Mouse (Mus musculus) liver, embryonic 16.5 days (tissue): Measurements from ENCODE around the gene Tbc1d32. TPM values are rescaled to one million over a fixed set of nuclear protein-coding genes. Genes with fewer than 3 reads are reported as not detected.
"Not testable (repeated sequence)": the region's sequence is repeated elsewhere in the genome, so short reads cannot be mapped to it uniquely, and the experiment has no call there.

Experiments used
- ATAC-seq: fragments of 200-750 bp; cut with Nextera tagmentation; 2 replicates; pipeline ENCODE4 v1.8.0; 2017; ENCODE audit warnings: low read depth, mild to moderate bottlenecking, moderate number of reproducible peaks, moderate library complexity
- H3K27ac ChIP-seq: fragments of 300-500 bp; sonication (generic); 2 replicates; pipeline ENCODE4 v1.5.1; 2014; ENCODE audit warnings: mild to moderate bottlenecking, low read length
- H3K27me3 ChIP-seq: fragments of 300-500 bp; sonication (generic); 2 replicates; pipeline ENCODE4 v1.6.1; 2014; ENCODE audit warnings: low read depth, low read length, mixed read lengths; ENCODE audit not compliant: control insufficient read depth, insufficient read depth
- H3K36me3 ChIP-seq: fragments of 300-500 bp; sonication (generic); 2 replicates; pipeline ENCODE4 v1.6.1; 2014; ENCODE audit warnings: mild to moderate bottlenecking; ENCODE audit not compliant: control insufficient read depth, insufficient read depth
- H3K4me1 ChIP-seq: fragments of 300-500 bp; sonication (generic); 2 replicates; pipeline ENCODE4 v1.6.1; 2014; ENCODE audit warnings: low read depth, low read length, mixed read lengths; ENCODE audit not compliant: control insufficient read depth
- H3K4me2 ChIP-seq: fragments of 300-500 bp; sonication (generic); 2 replicates; pipeline ENCODE4 v1.6.1; 2014; ENCODE audit warnings: low read depth, low read length, mixed read lengths
- H3K4me3 ChIP-seq: fragments of 300-500 bp; sonication (generic); 2 replicates; pipeline ENCODE4 v1.5.1; 2014; ENCODE audit warnings: low read depth, mild to moderate bottlenecking, low read length
- H3K9ac ChIP-seq: fragments of 300-500 bp; sonication (generic); 2 replicates; pipeline ENCODE4 v1.6.1; 2014; ENCODE audit warnings: low read depth, low read length
- H3K9me3 ChIP-seq: fragments of 300-500 bp; sonication (generic); replicated peaks from 2 replicates; pipeline ENCODE4 v1.6.1; 2016; ENCODE audit warnings: low read length; ENCODE audit not compliant: control insufficient read depth
- WGBS: fragments of 180-500 bp; shearing (Covaris S2); extraction: QIAGEN DNeasy Blood & Tissue Kit; methylation state at CpG from one replicate; pipeline ENCODE4 v1.1.7; 2014; ENCODE audit not compliant: insufficient replicate concordance; 5-methylcytosine and 5-hydroxymethylcytosine counted together
- polyA plus RNA-seq: library from polyadenylated mRNA; unstranded; fragments of >200 nt; fragmentation: Nextera tagmentation; extraction: Ambion mirVana; gene quantifications from 2 replicates; pipeline ENCODE4 v1.2.1, GENCODE M21; 2015

Tbc1d32 gene
- polyA plus RNA-seq, 1 experiment from 2014 or later, result 0.35 TPM

- Histone ChIP-seq H3K36me3 (no peaks in the 10 kb centered on the region), H3K27me3 (no peaks in the 10 kb centered on the region), H3K4me2 (no peak overlapping the region), H3K27ac (no peak overlapping the region), H3K4me1 (no peaks in the 10 kb centered on the region), H3K9ac (no peak overlapping the region), H3K9me3 (no peaks in the 10 kb centered on the region; the same call in 1 of the 2 replicates), H3K4me3 (no peak overlapping the region)
- 79% methylated on average over 1 of the region's 1 CpGs for WGBS
- ATAC-seq, result no peak
These were observed 46.8 kb downstream of the Tbc1d32 start for GRCm38 (mm10) chr10:56181727-56182126.

GRCm38 (mm10) chr10:56173184-56173583 is 55.3 kb downstream of the Tbc1d32 start:
- Histone ChIP-seq H3K9ac (no peak overlapping the region), H3K4me3 (no peak overlapping the region), H3K27me3 (no peaks in the 10 kb centered on the region), H3K27ac (no peak overlapping the region), H3K36me3 (no peaks in the 10 kb centered on the region), H3K4me2 (no peak overlapping the region), H3K4me1 (no peaks in the 10 kb centered on the region), H3K9me3 (no peaks in the 10 kb centered on the region)
- WGBS, result 70% methylated on average over 5 of the region's 5 CpGs
- ATAC-seq, result no peak

GRCm38 (mm10) chr10:56167721-56168120 is 60.8 kb downstream of the Tbc1d32 start:
- not testable (repeated sequence) for H3K27me3 ChIP-seq, H3K4me1 ChIP-seq, H3K9me3 ChIP-seq, H3K9ac ChIP-seq, H3K36me3 ChIP-seq, ATAC-seq, H3K27ac ChIP-seq, H3K4me3 ChIP-seq, H3K4me2 ChIP-seq

GRCm38 (mm10) chr10:56165758-56166157 is 62.7 kb downstream of the Tbc1d32 start:
- Histone ChIP-seq H3K4me1 (no peaks in the 10 kb centered on the region), H3K4me3 (no peak overlapping the region), H3K36me3 (no peaks in the 10 kb centered on the region), H3K27me3 (no peaks in the 10 kb centered on the region), H3K9ac (no peak overlapping the region), H3K27ac (no peak overlapping the region), H3K4me2 (no peak overlapping the region), H3K9me3 (no peaks in the 10 kb centered on the region)
- 65% methylated on average over 4 of the region's 4 CpGs for whole genome bisulfite sequencing
- ATAC-seq, result no peak

- Histone ChIP-seq H3K9me3 (no peaks in the 10 kb centered on the region), H3K9ac (no peak overlapping the region), H3K4me1 (no peaks in the 10 kb centered on the region), H3K4me3 (no peak overlapping the region), H3K36me3 (no peaks in the 10 kb centered on the region), H3K27ac (no peak overlapping the region), H3K4me2 (no peak overlapping the region), H3K27me3 (no peaks in the 10 kb centered on the region)
- ATAC-seq, result no peak
- WGBS, result 62% methylated on average over 3 of the region's 3 CpGs
These were observed 64.1 kb downstream of the Tbc1d32 start for GRCm38 (mm10) chr10:56164411-56164810.

DNA sequence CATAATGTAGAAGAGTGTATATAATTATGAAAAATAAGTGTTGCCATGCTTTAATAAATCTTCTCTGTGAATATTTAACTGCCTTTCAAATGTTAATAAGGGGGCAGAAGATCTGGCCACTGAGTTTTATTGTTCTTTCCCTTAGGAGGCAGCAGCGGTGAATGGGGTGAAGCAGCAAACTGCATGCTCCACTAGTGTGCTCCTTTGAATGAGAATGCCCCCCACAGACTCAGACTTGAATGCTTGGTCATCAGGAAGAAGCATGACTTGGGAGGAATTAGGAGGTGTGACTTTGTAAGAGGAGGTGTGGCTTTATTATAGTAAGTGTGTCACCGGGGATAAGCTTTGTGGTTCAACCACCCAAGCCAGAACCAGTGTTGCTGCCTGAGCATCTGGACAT is 69.7 kb downstream of the Tbc1d32 start:
- no peak overlapping the region for H3K9ac ChIP-seq
- WGBS, result 60% methylated on average over 2 of the region's 2 CpGs
- no peaks in the 10 kb centered on the region for H3K27me3 ChIP-seq
- H3K4me2 ChIP-seq, result no peak overlapping the region
- no peak for ATAC-seq
- H3K4me3 ChIP-seq, result no peak overlapping the region
- no peak overlapping the region for H3K27ac ChIP-seq
- no peaks in the 10 kb centered on the region for H3K36me3 ChIP-seq
- H3K4me1 ChIP-seq, result no peaks in the 10 kb centered on the region
- H3K9me3 ChIP-seq, result no peaks in the 10 kb centered on the region

DNA sequence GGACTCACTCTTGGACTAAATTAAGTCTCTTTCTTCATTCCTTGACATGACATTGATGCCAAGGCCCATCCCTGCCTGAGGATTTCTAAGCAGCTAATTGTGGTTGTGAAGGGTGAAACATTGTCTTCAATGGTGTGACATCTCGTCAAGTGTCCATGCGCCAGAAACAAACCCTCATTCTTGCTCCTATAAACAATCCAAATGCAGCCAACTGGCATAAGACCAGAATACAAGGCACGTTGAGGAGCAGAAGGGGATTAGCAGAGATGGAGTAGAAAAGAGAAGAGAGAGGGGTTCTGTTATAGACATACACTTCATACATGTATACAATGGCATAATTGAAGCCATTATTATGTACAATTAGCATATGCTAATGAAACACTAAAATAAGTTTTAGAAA is 70.3 kb downstream of the Tbc1d32 start:
- Histone ChIP-seq H3K9me3 (no peaks in the 10 kb centered on the region), H3K4me1 (no peaks in the 10 kb centered on the region), H3K36me3 (no peaks in the 10 kb centered on the region), H3K4me2 (no peak overlapping the region), H3K27ac (no peak overlapping the region), H3K9ac (no peak overlapping the region), H3K27me3 (no peaks in the 10 kb centered on the region), H3K4me3 (no peak overlapping the region)
- WGBS, result 75% methylated on average over 3 of the region's 3 CpGs
- no peak for ATAC-seq

DNA sequence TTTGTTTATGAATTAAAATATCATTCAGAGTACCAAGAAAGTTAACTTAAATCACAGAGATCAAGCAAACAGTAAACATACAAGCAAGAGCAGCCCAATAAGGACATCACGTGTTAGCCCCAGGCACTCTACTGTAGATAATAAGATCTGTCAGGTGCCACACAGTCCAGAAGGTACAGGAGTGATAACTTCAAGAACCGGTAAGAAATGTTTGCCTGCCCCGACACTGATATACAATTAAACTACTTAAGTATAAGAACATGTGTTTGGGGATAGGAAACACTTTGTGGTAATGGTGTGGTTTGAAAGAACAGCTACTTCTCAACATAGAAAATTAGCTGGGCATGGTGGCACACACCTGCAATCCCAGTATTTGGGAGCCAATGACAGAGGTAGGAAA is 71.5 kb downstream of the Tbc1d32 start:
- no peaks in the 10 kb centered on the region for H3K4me1 ChIP-seq
- H3K36me3 ChIP-seq, result no peaks in the 10 kb centered on the region
- no peak overlapping the region for H3K9ac ChIP-seq
- ATAC-seq, result no peak
- no peak overlapping the region for H3K4me2 ChIP-seq
- H3K27me3 ChIP-seq, result no peaks in the 10 kb centered on the region
- H3K27ac ChIP-seq, result no peak overlapping the region
- WGBS, result 36% methylated on average over 3 of the region's 3 CpGs
- no peak overlapping the region for H3K4me3 ChIP-seq
- no peaks in the 10 kb centered on the region for H3K9me3 ChIP-seq

- Histone ChIP-seq H3K4me1 (no peaks in the 10 kb centered on the region), H3K4me3 (no peak overlapping the region), H3K27ac (no peak overlapping the region), H3K9me3 (no peaks in the 10 kb centered on the region), H3K36me3 (no peaks in the 10 kb centered on the region), H3K4me2 (no peak overlapping the region), H3K9ac (no peak overlapping the region), H3K27me3 (no peaks in the 10 kb centered on the region)
- 81% methylated on average over 3 of the region's 3 CpGs for WGBS
- ATAC-seq, result no peak
These were observed 79.6 kb downstream of the Tbc1d32 start for GRCm38 (mm10) chr10:56148920-56149319.

DNA sequence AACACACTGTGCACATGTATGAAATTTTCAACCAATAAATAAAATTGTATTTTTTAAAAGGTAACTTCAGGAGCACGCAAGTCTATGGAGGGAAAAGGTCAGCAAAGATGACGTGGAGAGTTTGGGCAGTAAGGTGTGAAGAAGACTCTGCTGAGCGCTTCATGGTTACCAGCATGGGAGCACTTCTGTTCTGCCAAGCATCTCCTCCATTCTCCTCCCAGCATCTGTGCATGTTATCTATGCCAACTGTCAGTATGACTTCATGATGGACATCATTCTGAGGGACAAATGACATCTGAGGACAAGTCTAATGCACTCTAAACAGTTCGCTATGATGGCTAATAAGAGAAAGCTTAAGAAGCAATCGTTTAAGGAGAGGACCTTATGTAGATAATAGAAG is 91.3 kb downstream of the Tbc1d32 start:
- ATAC-seq, result no peak
- Histone ChIP-seq H3K9me3 (no peaks in the 10 kb centered on the region), H3K27ac (no peak overlapping the region), H3K36me3 (no peaks in the 10 kb centered on the region), H3K4me2 (no peak overlapping the region), H3K27me3 (no peaks in the 10 kb centered on the region), H3K9ac (no peak overlapping the region), H3K4me3 (no peak overlapping the region), H3K4me1 (no peaks in the 10 kb centered on the region)
- 73% methylated on average over 5 of the region's 5 CpGs for WGBS
